Mouse (Mus musculus) right cerebral cortex, postnatal 4 days (tissue): Measurements from ENCODE around the gene BC029722.

ENCODE experiments used
- DNase-seq: peaks from one replicate; pipeline ENCODE4 v3.0.0-alpha.2; 2022

BC029722 gene

GRCm38 (mm10) chr2:155818596-155819391, 432 bp downstream of the BC029722 start:
- DNase-seq: peak; percentile 85

- DNase-seq: no peak
Measured at GRCm38 (mm10) chr2:155817301-155818245, 1.7 kb downstream of the BC029722 start.

- no peak for DNase-seq
Measured at GRCm38 (mm10) chr2:155816179-155816578, 3.0 kb downstream of the BC029722 start.

DNA sequence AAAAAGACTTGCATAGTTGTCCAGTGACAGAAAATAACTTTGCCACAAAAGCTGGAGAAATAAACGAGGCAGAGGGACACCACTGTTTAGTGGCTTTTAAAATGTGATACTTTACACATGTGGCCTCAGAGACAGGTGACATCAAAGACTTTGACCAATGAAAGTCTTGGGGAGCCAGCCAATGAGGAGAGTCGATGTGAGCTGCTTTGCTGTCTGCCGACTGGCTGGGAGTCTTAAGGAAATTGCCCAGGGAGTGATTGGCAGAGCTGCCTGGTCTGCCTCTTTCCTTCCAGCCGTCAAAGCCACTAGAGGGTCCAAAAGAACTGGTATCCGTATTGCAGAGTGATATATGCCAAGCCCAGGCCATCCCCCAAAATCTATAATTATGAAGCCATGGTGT, 4.4 kb downstream of the BC029722 start:
- no peak for DNase-seq

- no peak for DNase-seq
Measured at GRCm38 (mm10) chr2:155812637-155813036, 6.6 kb downstream of the BC029722 start.

DNA sequence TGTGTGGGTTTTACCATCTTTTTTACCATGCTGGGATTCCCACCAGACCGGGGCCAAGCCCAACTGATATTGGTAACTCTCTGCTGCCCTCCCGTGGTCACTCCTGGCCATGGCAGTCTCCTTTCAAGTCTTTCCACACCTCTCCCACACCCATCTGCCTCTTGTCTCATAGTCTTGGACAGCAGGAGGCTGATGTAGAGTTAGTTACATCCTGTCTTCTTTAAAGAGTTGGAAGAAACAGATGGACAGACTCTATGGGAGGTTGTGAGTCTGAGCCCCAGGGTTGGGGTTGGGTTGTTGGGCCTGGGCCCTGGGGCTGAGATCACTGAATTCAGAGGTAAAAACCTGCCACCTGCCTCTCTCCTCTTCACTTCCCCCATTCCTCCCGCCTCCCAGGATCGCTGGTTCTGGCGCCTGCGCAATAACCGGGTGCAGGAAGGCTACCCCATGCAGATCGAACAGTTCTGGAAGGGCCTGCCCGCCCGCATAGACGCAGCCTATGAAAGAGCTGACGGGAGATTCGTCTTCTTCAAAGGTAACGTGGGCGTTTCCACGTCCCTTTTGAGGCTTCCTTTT, 7.3 kb downstream of the BC029722 start:
- DNase-seq: peak; percentile 81

DNA sequence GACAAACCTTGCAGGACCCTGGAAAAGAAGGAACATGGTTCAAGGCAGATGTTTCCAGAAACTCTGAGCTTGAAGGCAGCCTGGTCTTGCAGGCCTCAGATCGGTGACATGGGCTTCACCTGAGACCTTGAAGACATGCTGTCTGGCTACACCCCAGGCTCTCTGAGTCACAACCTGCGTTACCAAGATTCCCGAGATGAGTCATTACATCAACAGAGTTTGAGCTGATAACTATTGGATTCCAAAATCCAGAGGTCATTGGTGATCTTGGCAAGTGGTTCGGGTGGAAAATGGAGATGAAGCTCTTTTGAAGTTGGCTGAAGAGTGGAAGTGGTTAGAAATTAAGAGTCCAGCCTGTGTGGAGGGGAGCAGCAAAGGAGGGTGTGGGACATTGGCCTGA, 9.6 kb downstream of the BC029722 start:
- DNase-seq: no peak

GRCm38 (mm10) chr2:155807408-155807807, 11.8 kb downstream of the BC029722 start:
- no peak for DNase-seq

DNA sequence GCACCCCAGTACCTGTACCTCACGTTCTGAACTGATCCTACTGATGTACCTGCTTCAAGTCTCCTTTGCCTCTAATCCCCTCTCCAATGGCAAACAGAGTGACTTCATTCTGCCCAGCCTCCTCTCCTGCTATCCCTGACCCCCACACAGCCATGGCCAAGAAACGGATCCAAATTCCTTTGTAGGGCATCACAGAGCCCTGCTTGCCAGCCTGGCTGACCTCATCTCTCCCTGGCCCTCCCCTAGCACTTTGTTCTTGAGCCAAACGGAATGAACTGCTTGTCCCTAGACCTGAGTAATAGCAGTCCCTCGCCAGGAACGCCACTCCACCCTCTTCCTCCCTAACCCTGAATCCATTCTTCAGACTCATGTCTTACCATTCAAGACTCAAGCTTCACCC, 12.7 kb downstream of the BC029722 start:
- no peak for DNase-seq

- no peak for DNase-seq
Measured at GRCm38 (mm10) chr2:155805925-155806255, 13.3 kb downstream of the BC029722 start.

DNA sequence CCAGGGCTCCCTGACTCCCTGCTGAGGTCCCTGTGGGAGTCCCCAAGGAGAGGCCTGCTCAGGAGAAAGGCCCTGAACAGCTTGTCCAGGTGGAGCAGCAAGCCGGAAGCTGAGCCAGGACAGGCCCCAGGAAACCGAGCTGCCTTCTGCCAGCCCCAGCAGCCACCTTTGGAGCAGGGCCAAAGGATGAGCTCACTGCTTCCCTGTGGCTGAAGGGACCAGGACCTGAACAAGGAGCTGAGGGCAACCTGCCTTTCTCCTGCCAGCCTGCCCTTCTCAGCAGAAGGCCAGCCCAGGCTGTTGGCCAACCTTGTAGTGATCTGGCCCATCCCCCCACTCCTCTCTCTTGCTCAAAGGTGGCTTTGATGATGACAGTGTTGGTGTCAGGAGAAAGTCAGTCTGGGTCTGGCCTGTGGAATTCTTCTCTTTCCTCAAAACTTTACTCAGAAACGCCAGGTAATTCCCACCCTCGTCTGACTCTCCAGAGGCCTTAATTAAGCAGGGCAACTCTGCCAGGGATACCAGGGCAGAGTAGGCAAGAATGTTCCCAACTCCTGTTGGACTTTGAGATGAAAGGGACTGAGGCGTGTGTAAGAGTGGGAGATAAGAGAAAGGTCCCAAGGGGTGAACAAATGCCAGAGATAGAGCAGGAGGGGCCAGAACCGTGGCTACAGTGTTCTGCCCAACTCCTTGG, 13.8 kb downstream of the BC029722 start:
- no peak for DNase-seq

DNA sequence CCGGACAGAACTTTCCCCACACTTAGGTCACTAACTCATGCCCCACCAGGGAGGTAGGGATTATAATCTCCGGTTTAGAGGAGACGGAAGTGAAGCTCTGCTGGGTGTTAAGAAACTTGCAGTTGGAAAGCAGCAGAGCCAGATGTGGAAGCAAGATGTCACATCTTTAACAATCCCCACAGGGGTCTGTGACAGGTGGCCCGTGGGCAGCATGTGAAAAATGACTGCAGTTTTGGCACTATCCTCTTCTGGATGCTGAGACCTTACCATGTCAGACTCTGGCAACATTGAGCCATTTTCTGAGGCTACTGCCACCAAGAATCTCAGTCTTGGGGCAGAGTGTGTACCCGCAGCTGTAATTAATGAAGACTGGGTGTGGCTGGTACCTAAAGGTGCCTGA, 15.2 kb downstream of the BC029722 start:
- no peak for DNase-seq

GRCm38 (mm10) chr2:155802761-155803160, 16.5 kb downstream of the BC029722 start:
- DNase-seq: no peak

GRCm38 (mm10) chr2:155798613-155799012, 20.6 kb downstream of the BC029722 start:
- no peak for DNase-seq

DNA sequence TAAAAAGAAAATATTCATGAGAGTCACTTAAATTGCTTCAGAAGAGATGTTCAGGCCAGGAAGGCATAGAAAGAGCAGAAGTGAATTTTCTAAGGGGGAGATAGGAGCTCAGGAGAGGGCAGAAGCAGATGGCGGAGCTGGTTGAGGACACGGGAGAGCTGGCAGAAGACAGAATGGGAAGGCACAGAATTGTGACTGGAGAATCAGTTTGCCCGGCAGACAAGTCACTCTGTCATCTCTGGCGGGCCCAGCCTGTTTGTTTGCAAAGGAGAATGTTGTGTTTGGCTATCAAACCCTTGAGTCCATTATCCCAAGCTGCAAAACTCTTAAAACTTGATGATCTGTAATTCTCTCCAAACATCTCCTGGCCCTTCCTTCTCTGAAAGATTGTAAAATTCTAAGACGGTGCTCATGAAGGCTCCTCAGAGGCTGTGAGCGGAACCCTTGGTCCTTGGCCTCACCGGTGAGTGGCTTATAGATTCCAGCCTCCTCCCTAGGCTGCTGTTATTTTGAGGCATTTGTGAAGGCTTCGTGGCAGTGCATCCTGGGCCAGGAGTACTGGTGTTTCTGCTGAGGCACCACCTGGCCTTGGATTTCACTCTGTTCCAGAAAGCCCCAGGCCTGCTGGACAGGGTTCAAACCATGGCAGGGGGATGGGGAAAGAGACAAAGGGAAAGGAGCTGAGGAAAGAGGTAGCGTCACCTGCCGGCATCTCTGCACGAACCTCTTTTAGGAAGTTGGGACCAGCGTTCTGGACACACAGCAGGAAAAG, 24.4 kb downstream of the BC029722 start:
- no peak for DNase-seq

GRCm38 (mm10) chr2:155792899-155793298, 26.3 kb downstream of the BC029722 start:
- DNase-seq: no peak

GRCm38 (mm10) chr2:155787949-155788931, 31.0 kb downstream of the BC029722 start:
- DNase-seq: no peak

- DNase-seq: no peak
Measured at GRCm38 (mm10) chr2:155786905-155787304, 32.3 kb downstream of the BC029722 start.

- no peak for DNase-seq
Measured at GRCm38 (mm10) chr2:155784534-155784933, 34.7 kb downstream of the BC029722 start.

- no peak for DNase-seq
Measured at GRCm38 (mm10) chr2:155779506-155779905, 39.7 kb downstream of the BC029722 start.

DNA sequence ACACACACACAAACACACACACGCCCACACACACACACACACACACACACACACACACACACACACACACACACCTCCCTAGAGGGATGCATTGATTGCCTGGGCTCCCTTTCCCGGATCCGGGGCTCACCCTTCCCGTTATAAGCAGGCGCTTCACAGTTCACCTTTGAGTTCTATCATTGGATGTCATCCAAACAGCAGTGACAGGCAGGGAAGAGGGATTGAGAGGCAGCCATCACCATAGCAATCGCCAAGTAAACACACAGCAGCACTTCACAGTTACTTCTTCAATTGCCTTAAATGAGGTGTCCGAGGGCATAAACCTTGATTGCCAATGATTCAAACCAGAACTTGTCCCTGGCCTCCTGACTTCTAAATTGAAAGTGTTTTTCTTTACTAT, 40.2 kb downstream of the BC029722 start:
- no peak for DNase-seq
